Mouse (Mus musculus) ES-Bruce4 (cell line): ENCODE results near the gene Tmem177. TPM values are rescaled to one million over a fixed set of nuclear protein-coding genes. Genes with fewer than 3 reads are reported as not detected.
A peak's percentile ranks its signal among the peaks of the same experiment; 100 is the strongest.

ENCODE experiments used
- H3K27ac ChIP-seq: 2 replicates; pipeline ENCODE4 v1.5.1; 2012; ENCODE audit warnings: low read length, inconsistent platforms; ENCODE audit not compliant: insufficient read depth
- H3K27me3 ChIP-seq: 2 replicates; pipeline ENCODE4 v1.6.1; 2012; ENCODE audit warnings: mild to moderate bottlenecking, low read length, inconsistent platforms; ENCODE audit not compliant: control insufficient read depth, poor library complexity, insufficient read depth, severe bottlenecking
- H3K36me3 ChIP-seq: 2 replicates; pipeline ENCODE4 v1.6.1; 2012; ENCODE audit warnings: inconsistent platforms, mild to moderate bottlenecking, low read length, moderate library complexity; ENCODE audit not compliant: control insufficient read depth, poor library complexity, insufficient read depth, severe bottlenecking
- H3K4me1 ChIP-seq: one replicate; pipeline ENCODE4 v1.8.1; 2011; ENCODE audit warnings: low read length; ENCODE audit not compliant: control insufficient read depth, insufficient read depth
- H3K4me3 ChIP-seq: 2 replicates; pipeline ENCODE4 v1.5.1; 2011; ENCODE audit warnings: low read depth, mild to moderate bottlenecking, low read length
- H3K9ac ChIP-seq: 2 replicates; pipeline ENCODE4 v1.6.1; 2012; ENCODE audit warnings: low read depth, mild to moderate bottlenecking, inconsistent platforms; ENCODE audit not compliant: poor library complexity, severe bottlenecking
- H3K9me3 ChIP-seq: replicated peaks from 2 replicates; pipeline ENCODE4 v1.6.1; 2012; ENCODE audit warnings: mild to moderate bottlenecking, low read length, inconsistent platforms; ENCODE audit not compliant: control insufficient read depth, poor library complexity, insufficient read depth, severe bottlenecking
- CTCF ChIP-seq: IDR thresholded peaks from one replicate; pipeline ENCODE4 v1.8.1; 2011; ENCODE audit warnings: low read depth, low read length
- EP300 ChIP-seq: IDR thresholded peaks from 2 replicates; pipeline ENCODE4 v1.6.1; 2011; ENCODE audit warnings: low read depth, low read length; ENCODE audit not compliant: insufficient read depth
- POLR2A ChIP-seq: IDR thresholded peaks from one replicate; pipeline ENCODE4 v1.8.1; 2011; ENCODE audit warnings: low read length; ENCODE audit not compliant: insufficient read depth
- polyA plus RNA-seq: library from polyadenylated mRNA; stranded (reverse); fragments of >200 nt; gene quantifications from 2 replicates; pipeline ENCODE4 v1.2.4, GENCODE M21; 2011; ENCODE audit warnings: low read depth; ENCODE audit not compliant: missing spikeins, insufficient read depth, insufficient read length

Tmem177 gene
- polyA plus RNA-seq, 1 experiment: 6.8 TPM

- TF ChIP-seq POLR2A (no peak), EP300 (no peak), CTCF (no peak)
- Histone ChIP-seq H3K27me3 (no peaks in the 10 kb centered on the region), H3K9ac (no peak overlapping the region), H3K4me3 (no peak overlapping the region), H3K4me1 (no peaks in the 10 kb centered on the region), H3K27ac (no peak overlapping the region), H3K9me3 (no peaks in the 10 kb centered on the region), H3K36me3 (no peaks in the 10 kb centered on the region)
Measured at GRCm38 (mm10) chr1:119884272-119884671, 28.7 kb downstream of the Tmem177 start.

- no peaks in the 10 kb centered on the region for H3K36me3 ChIP-seq
- no peak overlapping the region for H3K27ac ChIP-seq
- H3K9ac ChIP-seq: no peak overlapping the region
- no peaks in the 10 kb centered on the region for H3K27me3 ChIP-seq
- no peaks in the 10 kb centered on the region for H3K9me3 ChIP-seq
- no peaks in the 10 kb centered on the region for H3K4me1 ChIP-seq
- TF ChIP-seq CTCF (no peak), POLR2A (no peak), EP300 (no peak)
- H3K4me3 ChIP-seq: no peak overlapping the region
Measured at GRCm38 (mm10) chr1:119878909-119879308, 34.1 kb downstream of the Tmem177 start.

DNA sequence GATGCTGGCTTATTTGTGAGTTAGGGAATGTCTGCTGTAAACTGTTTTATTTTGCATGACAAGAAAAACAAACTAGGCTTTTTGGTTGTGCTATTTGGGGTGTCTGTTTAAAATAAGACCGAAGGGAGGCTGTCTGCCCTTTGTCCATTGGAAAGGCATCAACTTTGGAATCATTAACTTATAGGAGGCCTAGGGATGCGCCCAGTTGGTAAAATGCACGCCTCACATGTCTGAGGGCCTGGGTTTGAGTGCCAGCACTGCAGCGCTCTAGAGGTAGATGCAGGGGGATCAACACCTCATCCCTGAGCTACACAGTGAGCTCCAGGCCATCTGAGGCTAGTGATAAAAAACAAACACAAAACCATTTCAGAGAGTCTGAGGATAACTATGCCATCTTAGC, 35.5 kb downstream of the Tmem177 start:
- H3K4me1 ChIP-seq: no peaks in the 10 kb centered on the region
- no peak for TF ChIP-seq EP300
- TF ChIP-seq POLR2A: no peak
- TF ChIP-seq CTCF: no peak
- no peak overlapping the region for H3K27ac ChIP-seq
- no peaks in the 10 kb centered on the region for H3K27me3 ChIP-seq
- no peaks in the 10 kb centered on the region for H3K36me3 ChIP-seq
- no peak overlapping the region for H3K4me3 ChIP-seq
- H3K9me3 ChIP-seq: no peaks in the 10 kb centered on the region
- no peak overlapping the region for H3K9ac ChIP-seq

- H3K36me3 ChIP-seq: no peaks in the 10 kb centered on the region
- no peaks in the 10 kb centered on the region for H3K27me3 ChIP-seq
- no peaks in the 10 kb centered on the region for H3K9me3 ChIP-seq
- TF ChIP-seq EP300 (peak; percentile 50; the same call in 1 of the 2 replicates), CTCF (no peak)
- peaks cover 6% of the 10 kb centered on the region for H3K4me1 ChIP-seq
- H3K27ac ChIP-seq: no peak overlapping the region
- H3K9ac ChIP-seq: no peak overlapping the region
- H3K4me3 ChIP-seq: no peak overlapping the region
Measured at GRCm38 (mm10) chr1:119868395-119869161, 44.4 kb downstream of the Tmem177 start.

DNA sequence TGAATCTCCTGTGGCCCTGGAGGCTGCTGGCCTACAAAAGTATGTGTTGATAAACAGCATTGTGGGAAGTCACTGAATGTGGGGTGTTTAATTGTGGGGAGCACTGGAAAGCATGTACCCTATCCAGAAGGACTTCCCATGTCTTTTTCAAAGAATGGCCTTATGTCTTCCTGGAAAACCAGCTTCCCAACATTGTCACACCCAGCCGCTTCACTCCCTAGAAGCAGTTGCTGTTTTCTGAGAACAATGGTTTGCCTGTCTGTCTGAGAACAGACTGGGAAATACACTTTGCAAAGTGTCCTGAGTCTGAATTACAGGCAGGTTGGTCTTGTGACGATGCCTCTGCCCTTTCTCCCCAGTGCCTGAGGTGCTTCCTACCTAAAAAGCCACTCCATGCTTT, 45.7 kb downstream of the Tmem177 start:
- Histone ChIP-seq H3K27me3 (no peaks in the 10 kb centered on the region), H3K36me3 (no peaks in the 10 kb centered on the region), H3K27ac (no peak overlapping the region), H3K9ac (no peak overlapping the region), H3K4me3 (no peak overlapping the region), H3K9me3 (no peaks in the 10 kb centered on the region), H3K4me1 (peaks cover 6% of the 10 kb centered on the region)
- TF ChIP-seq EP300: no peak
- no peak for TF ChIP-seq CTCF
- no peak for TF ChIP-seq POLR2A

DNA sequence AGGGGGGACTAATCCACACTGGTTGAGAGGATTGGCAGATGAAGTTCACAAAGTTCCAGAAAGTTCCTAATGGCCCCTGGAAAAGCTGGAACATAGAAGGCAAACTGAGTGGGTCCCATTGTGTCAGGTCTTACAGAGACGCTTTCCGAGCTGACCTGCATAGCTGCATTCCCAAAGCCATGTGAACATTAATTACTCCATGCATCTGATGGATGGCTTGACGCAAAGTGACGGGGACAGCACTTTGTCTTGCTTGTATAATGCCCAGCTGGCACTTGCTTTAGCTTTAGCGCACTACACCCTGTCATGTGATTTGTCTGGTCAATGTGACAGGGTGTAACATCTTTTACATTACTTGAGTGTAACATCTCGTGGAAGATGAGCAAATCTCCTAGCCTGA, 47.7 kb downstream of the Tmem177 start:
- TF ChIP-seq CTCF (no peak), POLR2A (no peak), EP300 (no peak)
- H3K9ac ChIP-seq: no peak overlapping the region
- no peaks in the 10 kb centered on the region for H3K9me3 ChIP-seq
- no peaks in the 10 kb centered on the region for H3K36me3 ChIP-seq
- H3K27me3 ChIP-seq: no peaks in the 10 kb centered on the region
- H3K4me3 ChIP-seq: no peak overlapping the region
- H3K27ac ChIP-seq: no peak overlapping the region
- H3K4me1 ChIP-seq: peaks cover 6% of the 10 kb centered on the region
